Mouse (Mus musculus) kidney, adult 11 months (tissue): ENCODE results near the gene Reep6.

Experiments
- DNase-seq: peaks from one replicate; pipeline ENCODE4 v3.0.0; 2022

Gene Reep6

GRCm38 (mm10) chr10:80356737-80357136 is 27.0 kb downstream of the Reep6 start:
- no peak for DNase-seq

GRCm38 (mm10) chr10:80357336-80357735 is 27.6 kb downstream of the Reep6 start:
- DNase-seq: no peak

GRCm38 (mm10) chr10:80357994-80358639 is 28.4 kb downstream of the Reep6 start:
- peak; percentile 50 for DNase-seq

- DNase-seq: no peak
Observed at GRCm38 (mm10) chr10:80363734-80364133, 34.0 kb downstream of the Reep6 start.

- DNase-seq: no peak
Observed at GRCm38 (mm10) chr10:80365736-80366135, 36.0 kb downstream of the Reep6 start.

GRCm38 (mm10) chr10:80367954-80368353 is 38.2 kb downstream of the Reep6 start:
- DNase-seq: no peak

GRCm38 (mm10) chr10:80368392-80368791 is 38.6 kb downstream of the Reep6 start:
- no peak for DNase-seq

GRCm38 (mm10) chr10:80369995-80370747 is 40.4 kb downstream of the Reep6 start:
- DNase-seq: no peak

GRCm38 (mm10) chr10:80371411-80371966 is 41.7 kb downstream of the Reep6 start:
- DNase-seq: peak; percentile 68

GRCm38 (mm10) chr10:80371983-80372382 is 42.2 kb downstream of the Reep6 start:
- no peak for DNase-seq

GRCm38 (mm10) chr10:80372706-80373105 is 43.0 kb downstream of the Reep6 start:
- no peak for DNase-seq

GRCm38 (mm10) chr10:80374063-80374462 is 44.3 kb downstream of the Reep6 start:
- peak; percentile 75 for DNase-seq

GRCm38 (mm10) chr10:80376160-80376559 is 46.4 kb downstream of the Reep6 start:
- DNase-seq: peak; percentile 84

- DNase-seq: no peak
Observed at GRCm38 (mm10) chr10:80377716-80378115, 48.0 kb downstream of the Reep6 start.

- DNase-seq: no peak
Observed at GRCm38 (mm10) chr10:80382641-80383365, 53.0 kb downstream of the Reep6 start.

- DNase-seq: no peak
Observed at GRCm38 (mm10) chr10:80383431-80383830, 53.7 kb downstream of the Reep6 start.

- DNase-seq: no peak
Observed at GRCm38 (mm10) chr10:80384115-80384639, 54.4 kb downstream of the Reep6 start.

- DNase-seq: no peak
Observed at GRCm38 (mm10) chr10:80384709-80385108, 55.0 kb downstream of the Reep6 start.

- DNase-seq: no peak
Observed at GRCm38 (mm10) chr10:80385310-80385709, 55.6 kb downstream of the Reep6 start.
